Mouse (Mus musculus) telencephalon, adult 2 months (tissue): ENCODE results near the gene Dnajc7.
"Not testable (repeated sequence)": the region's sequence is repeated elsewhere in the genome, so short reads cannot be mapped to it uniquely, and the experiment has no call there.

Experiments
- DNase-seq: peaks from one replicate; pipeline ENCODE4 v3.0.0-alpha.2; 2011; ENCODE audit warnings: low read depth, low spot score

Dnajc7 gene

GRCm38 (mm10) chr11:100616836-100617235 is 3.1 kb downstream of the Dnajc7 start:
- not testable (repeated sequence) for DNase-seq

GRCm38 (mm10) chr11:100616332-100616731 is 3.6 kb downstream of the Dnajc7 start:
- DNase-seq, result no peak

- no peak for DNase-seq
These were observed 6.7 kb downstream of the Dnajc7 start for GRCm38 (mm10) chr11:100613241-100613640.

- DNase-seq, result no peak
These were observed 8.3 kb downstream of the Dnajc7 start for GRCm38 (mm10) chr11:100611627-100612026.

GRCm38 (mm10) chr11:100609997-100610680 is 9.8 kb downstream of the Dnajc7 start:
- DNase-seq, result no peak

GRCm38 (mm10) chr11:100609355-100609996 is 10.5 kb downstream of the Dnajc7 start:
- DNase-seq, result no peak

GRCm38 (mm10) chr11:100608796-100609195 is 11.2 kb downstream of the Dnajc7 start:
- DNase-seq, result no peak

- no peak for DNase-seq
These were observed 12.8 kb downstream of the Dnajc7 start for GRCm38 (mm10) chr11:100607121-100607520.

- no peak for DNase-seq
These were observed 14.5 kb downstream of the Dnajc7 start for GRCm38 (mm10) chr11:100605451-100605850.

GRCm38 (mm10) chr11:100604321-100605005 is 15.5 kb downstream of the Dnajc7 start:
- DNase-seq, result no peak

GRCm38 (mm10) chr11:100603813-100604212 is 16.2 kb downstream of the Dnajc7 start:
- no peak for DNase-seq

- DNase-seq, result no peak
These were observed 16.8 kb downstream of the Dnajc7 start for GRCm38 (mm10) chr11:100603155-100603554.

GRCm38 (mm10) chr11:100601372-100601771 is 18.6 kb downstream of the Dnajc7 start:
- DNase-seq, result no peak

GRCm38 (mm10) chr11:100598074-100598473 is 21.9 kb downstream of the Dnajc7 start:
- DNase-seq, result no peak

GRCm38 (mm10) chr11:100595533-100595932 is 24.4 kb downstream of the Dnajc7 start:
- no peak for DNase-seq

GRCm38 (mm10) chr11:100594608-100595007 is 25.4 kb downstream of the Dnajc7 start:
- no peak for DNase-seq

- no peak for DNase-seq
These were observed 27.5 kb downstream of the Dnajc7 start for GRCm38 (mm10) chr11:100592346-100593046.

- DNase-seq, result no peak
These were observed 31.5 kb downstream of the Dnajc7 start for GRCm38 (mm10) chr11:100588462-100588861.

- DNase-seq, result no peak
These were observed 34.8 kb downstream of the Dnajc7 start for GRCm38 (mm10) chr11:100585148-100585547.

GRCm38 (mm10) chr11:100584561-100584961 is 35.4 kb downstream of the Dnajc7 start:
- no peak for DNase-seq

GRCm38 (mm10) chr11:100582836-100583235 is 37.1 kb downstream of the Dnajc7 start:
- DNase-seq, result no peak

GRCm38 (mm10) chr11:100582413-100582812 is 37.6 kb downstream of the Dnajc7 start:
- not testable (repeated sequence) for DNase-seq
